Mouse (Mus musculus) heart, postnatal 36 days (tissue): ENCODE results near the gene Rbck1. TPM values are rescaled to one million over a fixed set of nuclear protein-coding genes. Genes with fewer than 3 reads are reported as not detected.

ENCODE experiments used
- DNase-seq, 2 experiments: peaks; one replicate each; pipeline ENCODE4 v3.0.0; 2021 to 2022
- intact Hi-C: fragments of 180-260 bp; cut with DNase I; formaldehyde crosslinking; loops from one replicate; pipeline ENCODE4 v1.15.1; 2025
- total RNA-seq, 2 experiments: library from RNA; stranded (reverse); gene quantifications; 2 replicates each; pipeline ENCODE4 v1.2.3; 2021

Gene Rbck1
- total RNA-seq, 2 experiments from 2014 or later, result 44.2 to 51.4 TPM

- intact Hi-C loops, result loop anchor here (2.0 to 5.0 kb wide), 2 partner anchors 17 to 238 kb away; partner anchors contain the start of gene Srxn1
- DNase-seq, result no peak
Observed at GRCm38 (mm10) chr2:152345393-152345792, 12.9 kb upstream of the Rbck1 start.

DNA sequence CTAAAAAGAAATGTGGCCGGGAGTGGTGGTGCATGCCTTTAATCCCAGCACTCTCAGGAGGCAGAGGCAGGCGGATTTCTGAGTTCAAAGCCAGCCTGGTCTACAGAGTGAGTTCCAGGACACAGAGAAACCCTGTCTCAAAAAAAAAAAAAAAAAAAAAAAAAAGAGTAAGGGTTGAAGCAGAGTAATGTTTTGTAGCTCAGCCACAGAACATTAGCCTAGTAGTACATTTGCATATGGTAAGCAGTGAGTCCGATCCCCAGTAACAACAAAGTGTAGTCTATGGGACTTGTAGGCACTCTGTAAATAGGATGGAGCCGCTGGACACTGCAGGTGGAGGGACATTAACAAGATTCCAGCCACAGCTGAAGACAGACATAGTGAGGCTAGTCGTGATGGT lies 12.5 kb upstream of the Rbck1 start:
- intact Hi-C loops, result loop anchor here (2.0 to 5.0 kb wide), 2 partner anchors 18 to 238 kb away; partner anchors contain the start of gene Srxn1
- no peak for DNase-seq

- intact Hi-C loops, result loop anchor here (2.0 kb wide), 1 partner anchor 18 kb away; no protein-coding TSS in a partner anchor
- peak; percentile 32 to 41 for DNase-seq
Observed at GRCm38 (mm10) chr2:152344361-152344760, 11.9 kb upstream of the Rbck1 start.

GRCm38 (mm10) chr2:152343329-152344213 lies 11.1 kb upstream of the Rbck1 start, which contains the start of gene Trib3:
Trib3 (minus strand) TSS chr2:152344032.
- DNase-seq, result peak; percentile 81
- intact Hi-C loops, result loop anchor here (2.0 kb wide), 1 partner anchor 19 kb away; no protein-coding TSS in a partner anchor

- intact Hi-C loops, result no loop called here
Observed at GRCm38 (mm10) chr2:152339631-152340179, 7.3 kb upstream of the Rbck1 start.

GRCm38 (mm10) chr2:152338319-152338718 lies 5.9 kb upstream of the Rbck1 start:
- intact Hi-C loops, result no loop called here
- no peak for DNase-seq

More at GRCm38 (mm10) chr2:152339631-152340179, 7.3 kb upstream of the Rbck1 start:
- DNase-seq, result no peak

- DNase-seq, result no peak
- intact Hi-C loops, result no loop called here
Observed at GRCm38 (mm10) chr2:152337591-152338212, 5.2 kb upstream of the Rbck1 start.

DNA sequence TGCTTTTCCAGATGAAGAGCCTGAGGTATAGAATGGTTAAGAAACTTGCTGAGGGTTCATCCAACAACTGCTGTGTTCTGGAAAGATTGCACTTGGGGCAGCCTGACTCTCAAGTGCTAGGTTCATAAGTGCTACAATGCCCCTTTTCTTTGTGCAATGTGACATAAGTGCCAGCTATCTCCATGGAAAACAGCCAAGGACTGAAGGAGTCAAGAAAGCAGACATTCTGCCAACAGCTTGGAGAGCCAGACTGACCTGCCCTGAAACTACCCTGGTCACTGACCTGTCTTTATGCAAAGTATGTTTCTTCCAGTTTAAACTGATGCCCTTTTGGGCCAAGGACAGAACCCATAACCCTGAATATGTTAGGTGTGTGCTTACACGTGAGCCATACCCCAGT lies 4.4 kb upstream of the Rbck1 start:
- intact Hi-C loops, result no loop called here
- DNase-seq, result no peak

DNA sequence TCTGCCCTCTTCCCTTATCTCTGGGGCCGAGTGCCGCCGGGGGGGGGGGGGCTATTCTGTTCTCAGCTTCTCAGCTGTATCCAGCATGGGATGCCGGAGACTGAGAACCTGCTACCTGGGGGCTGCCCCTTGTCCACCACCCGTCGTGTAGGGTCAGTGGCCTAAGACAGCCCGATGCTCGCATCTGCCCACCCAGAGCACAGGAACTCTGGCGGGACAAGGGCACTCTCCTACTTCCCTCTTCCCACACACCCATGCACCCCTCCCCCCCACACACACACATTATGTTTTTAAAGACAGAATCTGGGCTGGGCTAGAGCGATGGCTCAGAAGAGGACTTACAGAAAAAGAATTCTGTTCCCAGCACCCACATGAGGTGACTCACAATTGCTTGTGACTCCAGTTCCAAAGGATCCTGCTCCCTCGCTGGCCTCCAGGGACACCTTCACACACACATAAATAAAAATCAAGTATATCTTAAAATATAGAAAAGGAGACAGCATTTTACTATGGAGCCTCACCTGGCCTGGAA lies 2.9 kb upstream of the Rbck1 start:
- intact Hi-C loops, result no loop called here
- no peak for DNase-seq

DNA sequence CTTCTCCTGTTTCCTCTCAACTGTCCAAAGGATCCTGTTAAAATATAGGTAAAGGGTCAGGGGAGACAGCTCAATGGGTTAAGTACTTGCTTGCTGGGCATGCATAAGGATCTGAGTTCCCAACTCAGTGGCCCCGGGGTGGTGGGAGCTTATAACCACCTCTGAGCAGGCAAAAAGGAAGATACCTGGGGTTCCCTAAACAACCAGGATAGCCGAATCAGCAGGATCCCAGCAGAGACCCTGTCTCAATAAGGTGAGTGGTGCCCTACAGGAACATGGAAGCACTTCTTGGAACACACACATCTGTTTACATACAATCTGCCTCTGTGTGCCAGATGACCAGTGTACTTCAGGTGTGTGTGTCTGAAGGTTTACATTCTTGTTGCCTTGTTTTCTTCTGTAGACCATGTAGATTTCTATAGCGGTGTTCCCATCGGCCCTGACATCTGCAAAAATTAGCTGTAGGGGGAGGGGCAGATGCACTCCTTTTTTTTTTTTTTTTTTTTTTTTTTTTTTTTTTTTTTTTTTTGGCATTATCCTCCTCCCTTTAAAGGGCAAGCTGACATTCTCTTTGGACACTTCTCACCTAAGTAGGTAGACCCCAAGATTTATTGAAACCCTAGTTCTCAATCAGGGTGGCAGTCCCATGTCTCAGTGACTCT lies 1.0 kb upstream of the Rbck1 start:
- intact Hi-C loops, result loop anchor here (5.0 kb wide), 1 partner anchor 106 kb away; the partner anchor contains the start of gene Csnk2a1
- DNase-seq, result no peak

- intact Hi-C loops, result loop anchor here (2.0 to 5.0 kb wide), 2 partner anchors 32 to 104 kb away; partner anchors contain the start of gene Csnk2a1
- no peak for DNase-seq
Observed at GRCm38 (mm10) chr2:152330858-152331423, 1.5 kb downstream of the Rbck1 start.

DNA sequence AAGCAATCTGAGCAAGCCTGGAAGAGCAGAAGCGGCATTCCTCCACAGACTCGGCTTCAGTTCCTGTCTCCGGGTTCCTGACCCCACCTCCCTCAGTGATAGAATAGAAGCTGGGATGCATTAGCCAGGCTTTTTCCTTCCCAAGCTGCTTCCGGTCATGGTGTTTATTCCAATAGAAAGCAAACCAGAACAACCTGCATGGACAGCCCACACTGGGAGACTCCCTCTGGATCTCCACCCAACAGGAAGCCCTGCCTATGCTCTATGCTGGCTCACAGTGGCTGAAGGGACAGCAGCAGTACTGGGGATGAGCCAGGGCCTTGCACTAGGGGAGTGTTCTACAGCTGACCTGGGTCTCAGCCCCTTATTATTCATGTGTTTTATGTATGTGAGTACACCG lies 4.5 kb downstream of the Rbck1 start:
- intact Hi-C loops, result loop anchor here (5.0 kb wide), 1 partner anchor 34 kb away; no protein-coding TSS in a partner anchor
- DNase-seq, result no peak

DNA sequence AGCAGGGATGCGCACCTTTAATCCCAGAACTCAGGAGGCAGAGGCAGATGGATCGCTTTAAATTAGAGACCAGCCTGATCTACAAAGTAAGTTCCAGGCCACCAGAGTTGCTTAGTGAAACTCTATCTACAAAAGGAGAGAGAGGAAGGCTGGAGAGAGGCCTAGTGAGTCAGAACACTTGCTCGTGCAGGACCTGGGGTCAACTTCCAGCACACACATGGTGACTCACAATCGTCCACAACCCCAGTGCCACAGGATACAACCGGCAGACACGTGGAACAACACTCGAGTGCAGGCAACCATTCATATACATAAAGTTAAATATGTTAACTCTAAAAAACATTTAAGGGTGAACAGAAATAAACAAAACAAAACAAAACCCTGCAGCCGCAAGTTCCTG lies 5.8 kb downstream of the Rbck1 start:
- DNase-seq, result no peak
- intact Hi-C loops, result loop anchor here (5.0 kb wide), 1 partner anchor 36 kb away; no protein-coding TSS in a partner anchor

DNA sequence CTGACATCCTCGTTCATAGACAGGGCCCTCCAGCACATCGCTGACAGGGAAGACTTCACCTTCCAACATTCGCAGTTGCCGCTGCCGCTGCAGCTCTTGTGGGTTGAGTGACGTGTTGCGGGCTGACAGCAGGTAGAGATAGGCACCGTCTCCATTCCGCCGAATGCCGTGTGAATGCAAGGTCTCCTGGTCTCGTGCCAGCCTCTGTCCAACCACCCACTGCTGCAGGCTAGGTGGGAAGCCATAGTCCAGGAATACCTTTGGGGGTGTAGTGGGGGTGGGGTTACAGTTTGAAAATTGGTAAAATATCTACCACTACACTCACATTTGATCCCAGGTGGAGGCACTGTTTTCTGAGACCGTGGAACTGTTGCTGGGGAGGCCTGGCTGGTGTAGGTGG lies 6.3 kb downstream of the Rbck1 start:
- intact Hi-C loops, result loop anchor here (5.0 kb wide), 1 partner anchor 36 kb away; no protein-coding TSS in a partner anchor
- DNase-seq, result no peak

- intact Hi-C loops, result loop anchor here (5.0 kb wide), 1 partner anchor 37 kb away; no protein-coding TSS in a partner anchor
Observed at GRCm38 (mm10) chr2:152324842-152325241, 7.6 kb downstream of the Rbck1 start.

DNA sequence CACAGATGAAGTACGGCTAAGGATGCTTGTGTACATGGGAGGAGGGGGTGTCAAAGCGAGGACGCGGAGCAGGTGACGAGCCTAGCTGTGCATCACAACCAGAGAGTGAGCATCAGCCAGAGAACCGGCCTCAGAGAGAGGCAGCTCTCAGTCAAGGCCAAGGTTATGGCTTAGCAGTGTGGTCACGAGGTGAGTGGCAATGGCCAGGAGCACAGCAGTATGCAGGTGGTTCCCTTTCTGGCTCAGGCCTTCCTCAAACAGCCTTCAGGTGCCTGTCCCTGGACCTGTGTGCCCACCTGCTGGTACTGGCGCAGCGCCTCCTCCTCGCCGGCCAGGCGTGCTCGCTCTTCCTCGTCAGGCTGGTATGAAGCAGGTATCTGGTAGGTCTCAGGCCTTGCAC lies 8.5 kb downstream of the Rbck1 start:
- intact Hi-C loops, result no loop called here
- no peak for DNase-seq

More at GRCm38 (mm10) chr2:152324842-152325241, 7.6 kb downstream of the Rbck1 start:
- DNase-seq, result no peak

DNA sequence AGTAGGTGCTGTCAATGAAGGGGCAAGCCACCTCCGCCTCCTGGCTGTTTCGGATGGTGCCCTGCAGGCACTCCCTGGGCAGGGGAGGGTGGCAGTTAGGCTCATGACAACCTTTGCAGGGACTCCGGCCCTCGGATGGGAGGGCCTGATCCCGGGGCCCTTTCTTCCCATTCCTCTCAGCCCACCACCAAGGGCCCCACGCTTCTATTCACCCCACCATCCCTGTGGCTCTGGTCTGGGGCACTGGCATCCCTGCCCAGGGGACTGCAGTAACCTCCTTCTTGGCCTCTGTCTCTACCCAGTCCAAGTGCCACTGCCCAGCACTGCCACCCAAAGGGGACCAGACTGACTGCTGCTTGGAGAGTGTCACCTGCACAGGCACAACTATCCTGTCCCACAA lies 10.3 kb downstream of the Rbck1 start:
- no peak for DNase-seq
- intact Hi-C loops, result no loop called here

DNA sequence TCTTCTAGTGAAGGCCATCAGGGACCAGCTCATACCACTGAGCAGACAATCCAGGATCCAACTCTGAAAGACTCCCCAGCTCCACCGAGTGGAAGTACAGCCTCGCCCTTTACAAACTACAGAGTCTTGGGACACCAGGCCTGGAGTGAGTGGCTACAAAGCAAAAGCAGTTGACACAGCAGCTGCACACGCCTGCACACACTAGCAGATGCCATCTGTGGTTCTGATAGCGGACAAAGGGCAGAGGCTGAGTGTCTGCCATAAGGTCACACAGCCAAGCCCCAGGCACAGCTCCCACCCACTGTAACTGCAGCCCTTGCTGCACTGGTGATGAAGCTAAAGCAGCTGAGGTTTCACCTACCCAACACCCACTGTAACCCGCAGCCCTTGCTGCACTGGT lies 10.9 kb downstream of the Rbck1 start:
- DNase-seq, result no peak
- intact Hi-C loops, result no loop called here

DNA sequence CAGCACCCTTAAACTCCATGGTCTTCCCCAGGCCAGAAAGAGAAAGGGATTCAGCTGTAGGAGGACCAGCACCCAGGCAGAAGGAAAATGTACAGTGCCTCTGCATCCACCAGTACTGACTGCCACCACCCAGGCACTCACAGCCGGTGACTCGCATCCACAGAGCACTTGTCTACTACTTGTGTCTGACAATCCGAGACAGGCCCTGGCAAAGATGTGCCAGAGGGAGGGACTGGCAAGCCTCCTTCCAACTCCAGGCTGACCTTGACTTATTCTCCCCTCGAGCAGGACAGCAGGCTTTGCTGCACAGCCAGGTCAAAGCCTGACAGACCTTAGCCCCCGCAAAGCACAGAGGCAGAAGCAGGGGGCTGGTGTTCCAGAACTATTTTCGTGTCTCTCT lies 15.4 kb downstream of the Rbck1 start:
- intact Hi-C loops, result no loop called here
- no peak for DNase-seq

DNA sequence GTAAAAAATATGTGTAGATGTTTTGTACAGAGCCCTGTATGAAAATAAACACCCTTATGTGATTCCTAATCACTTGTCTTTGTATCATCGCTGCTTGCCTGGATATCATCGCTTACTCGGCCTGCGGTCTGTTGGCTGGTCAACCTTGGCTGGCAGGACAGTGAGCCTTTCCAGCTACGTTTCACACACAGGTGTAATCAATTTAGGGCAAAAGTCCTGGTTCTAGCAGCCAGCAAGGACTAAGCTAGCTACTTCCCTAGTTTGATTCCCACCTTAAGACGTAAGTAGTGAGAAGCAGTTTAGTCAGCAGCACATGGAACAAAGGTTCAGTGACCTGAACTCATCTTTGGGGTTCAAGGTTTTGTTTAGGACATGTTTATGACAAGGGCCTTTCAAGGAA lies 18.5 kb downstream of the Rbck1 start:
- intact Hi-C loops, result no loop called here
- no peak for DNase-seq
